Mouse (Mus musculus) ES-Bruce4 (cell line): ENCODE results near the gene Ggcx.
A peak's percentile ranks its signal among the peaks of the same experiment; 100 is the strongest.

Experiments
- CTCF ChIP-seq: IDR thresholded peaks from one replicate; pipeline ENCODE4 v1.8.1; 2011; ENCODE audit warnings: low read depth, low read length
- EP300 ChIP-seq: IDR thresholded peaks from 2 replicates; pipeline ENCODE4 v1.6.1; 2011; ENCODE audit warnings: low read depth, low read length; ENCODE audit not compliant: insufficient read depth
- POLR2A ChIP-seq: IDR thresholded peaks from one replicate; pipeline ENCODE4 v1.8.1; 2011; ENCODE audit warnings: low read length; ENCODE audit not compliant: insufficient read depth

DNA sequence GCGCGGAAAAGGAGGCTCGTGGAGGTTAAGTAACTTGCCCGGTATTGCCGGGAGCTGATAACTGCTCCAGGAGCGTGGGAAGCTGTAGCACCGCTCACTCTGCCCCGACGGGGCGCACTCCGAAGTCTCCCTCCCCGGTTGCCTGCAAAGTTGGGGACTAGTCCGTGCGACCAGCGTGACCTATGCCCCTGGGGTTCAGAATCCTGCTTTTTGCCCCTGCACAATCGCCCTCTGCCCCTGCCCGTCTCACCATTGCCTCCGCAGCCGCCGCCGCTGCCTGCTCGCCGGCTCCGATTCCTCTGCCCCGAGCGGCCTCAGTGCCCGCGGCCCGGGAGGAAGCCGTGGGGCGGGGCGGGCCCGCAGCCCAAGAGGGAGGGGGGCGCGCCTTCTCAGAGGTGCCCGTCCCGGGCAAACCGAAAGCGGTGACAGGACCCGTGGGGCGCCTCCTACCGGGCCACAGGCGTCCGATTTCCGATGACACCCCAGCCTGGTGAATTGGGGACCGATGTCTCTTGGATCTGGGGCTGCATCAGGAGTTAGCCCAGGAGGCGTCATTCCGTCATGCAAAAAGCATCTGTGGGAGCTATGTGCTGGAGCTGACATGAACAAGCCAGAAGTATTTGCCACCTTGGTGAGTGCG is 33.9 kb upstream of the Ggcx start, which contains the start of gene Vamp5:
- TF ChIP-seq POLR2A (no peak), CTCF (peak; percentile 26), EP300 (no peak)
